Mouse (Mus musculus) hindbrain, postnatal 0 days (tissue): ENCODE measurements around the gene Wars2. TPM values are rescaled to one million over a fixed set of nuclear protein-coding genes. Genes with fewer than 3 reads are reported as not detected.

Experiments
- ATAC-seq: fragments of 200-750 bp; cut with Nextera tagmentation; 2 replicates; pipeline ENCODE4 v1.8.0; 2017; ENCODE audit warnings: mild to moderate bottlenecking, moderate TSS enrichment, moderate library complexity
- DNase-seq: peaks from one replicate; pipeline ENCODE4 v3.0.0-alpha.2; 2015; ENCODE audit warnings: low spot score
- H3K27ac ChIP-seq: fragments of 300-500 bp; sonication (generic); 2 replicates; pipeline ENCODE4 v1.5.1; 2014; ENCODE audit warnings: mild to moderate bottlenecking
- H3K27me3 ChIP-seq: fragments of 300-500 bp; sonication (generic); 2 replicates; pipeline ENCODE4 v1.6.1; 2014; ENCODE audit warnings: low read length, mixed read lengths; ENCODE audit not compliant: insufficient read depth
- H3K36me3 ChIP-seq: fragments of 300-500 bp; sonication (generic); 2 replicates; pipeline ENCODE4 v1.6.1; 2014; ENCODE audit warnings: low read length, mixed read lengths; ENCODE audit not compliant: insufficient read depth
- H3K4me1 ChIP-seq: fragments of 300-500 bp; sonication (generic); 2 replicates; pipeline ENCODE4 v1.6.1; 2014; ENCODE audit warnings: antibody characterized with exemption, low read length, mixed read lengths; ENCODE audit not compliant: insufficient read depth
- H3K4me2 ChIP-seq: fragments of 300-500 bp; sonication (generic); 2 replicates; pipeline ENCODE4 v1.6.1; 2014; ENCODE audit warnings: low read depth, mild to moderate bottlenecking, low read length, moderate library complexity, mixed read lengths
- H3K4me3 ChIP-seq: fragments of 300-500 bp; sonication (generic); 2 replicates; pipeline ENCODE4 v1.5.1; 2014; ENCODE audit warnings: low read length
- H3K9ac ChIP-seq: fragments of 300-500 bp; sonication (generic); replicated peaks from 2 replicates; pipeline ENCODE4 v1.6.1; 2014; ENCODE audit warnings: mild to moderate bottlenecking, low read length, moderate library complexity, mixed read lengths
- H3K9me3 ChIP-seq: fragments of 300-500 bp; sonication (generic); 2 replicates; pipeline ENCODE4 v1.6.1; 2016; ENCODE audit warnings: low read length, mixed read lengths
- CTCF ChIP-seq: IDR thresholded peaks from 2 replicates; pipeline ENCODE4 v1.5.1; 2016; ENCODE audit warnings: antibody characterized with exemption, control low read depth, low read depth
- WGBS: fragments of 180-500 bp; shearing (Covaris S2); extraction: QIAGEN DNeasy Blood & Tissue Kit; methylation state at CpG from one replicate; pipeline ENCODE4 v1.1.7; 2014; 5-methylcytosine and 5-hydroxymethylcytosine counted together
- microRNA-seq, 2 experiments: library from miRNA; unstranded; fragments of <30 nt; microRNA quantifications; one replicate each; pipeline ENCODE4; 2016
- polyA plus RNA-seq: library from polyadenylated mRNA; unstranded; fragments of >200 nt; fragmentation: Nextera tagmentation; extraction: Ambion mirVana; gene quantifications from 2 replicates; pipeline ENCODE4 v1.2.1, GENCODE M21; 2015
- total RNA-seq: library from RNA; depleted of rRNA; stranded (reverse); fragments of >200 nt; gene quantifications from 2 replicates; pipeline ENCODE4 v1.2.3, GENCODE M21; 2014; rRNA removed

The Wars2 gene
- total and polyA plus RNA-seq, 2 experiments from 2014 or later = 5.1 to 11.1 TPM

DNA sequence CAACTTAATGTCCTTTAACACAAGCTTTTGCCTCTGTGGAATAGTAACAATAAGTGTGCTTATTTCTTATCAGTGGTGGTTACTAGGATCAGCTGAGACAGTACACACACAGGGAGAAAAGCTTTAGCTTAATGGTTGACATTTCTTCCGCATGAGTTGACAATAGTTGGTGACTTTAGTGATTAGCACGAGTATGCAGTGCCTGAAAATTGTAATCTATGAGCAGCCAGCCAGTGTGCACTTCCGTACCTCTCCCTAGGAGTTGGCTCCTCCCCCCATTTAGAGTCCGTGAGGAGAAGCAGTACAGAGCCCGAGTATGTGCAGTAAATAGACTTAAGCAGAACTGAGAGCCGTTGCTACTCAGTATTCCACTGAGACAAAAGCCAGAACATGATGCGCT, 123.8 kb downstream of the Wars2 start:
- no peak for TF ChIP-seq CTCF
- peaks cover 57% of the 10 kb centered on the region for H3K27me3 ChIP-seq
- H3K9me3 ChIP-seq = no peaks in the 10 kb centered on the region; the same call in 1 of the 2 replicates
- ATAC-seq (no peak), DNase-seq (no peak)
- no peak overlapping the region for H3K4me2 ChIP-seq
- H3K9ac ChIP-seq = no peak overlapping the region
- no peaks in the 10 kb centered on the region for H3K4me1 ChIP-seq
- 28% methylated on average over 7 of the region's 7 CpGs for WGBS
- H3K4me3 ChIP-seq = no peak overlapping the region
- H3K36me3 ChIP-seq = no peaks in the 10 kb centered on the region
- no peak overlapping the region for H3K27ac ChIP-seq

DNA sequence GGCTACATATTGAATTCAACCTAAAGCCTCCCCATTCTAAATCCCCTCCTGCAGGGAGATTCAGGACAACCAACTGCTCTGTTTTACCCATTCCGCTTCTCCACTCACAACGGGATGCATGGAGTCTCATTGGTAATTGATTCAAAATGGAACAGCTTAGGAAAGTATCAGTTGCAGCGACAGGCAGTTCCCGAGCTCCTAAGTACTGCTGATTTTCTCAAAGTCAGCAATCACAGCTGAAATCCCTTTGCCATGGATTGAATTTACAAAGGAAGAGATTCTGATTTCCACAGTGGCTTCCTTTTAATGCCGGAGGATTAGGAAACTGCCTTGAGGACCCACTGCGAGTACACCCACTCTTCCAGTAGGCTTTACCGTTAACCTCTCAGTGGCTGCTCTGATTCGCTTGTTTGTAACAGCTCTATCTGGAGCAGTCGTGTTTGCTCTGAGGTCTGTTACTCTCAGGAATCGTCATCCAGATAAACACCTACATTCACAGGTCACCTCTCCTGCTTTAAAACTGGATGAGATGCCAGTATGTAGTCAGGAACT, 126.0 kb downstream of the Wars2 start:
- 58% methylated on average over 10 of the region's 10 CpGs for WGBS
- H3K4me3 ChIP-seq = no peak overlapping the region
- no peak overlapping the region for H3K4me2 ChIP-seq
- ATAC-seq = no peak
- no peaks in the 10 kb centered on the region for H3K36me3 ChIP-seq
- no peaks in the 10 kb centered on the region; the same call in 1 of the 2 replicates for H3K9me3 ChIP-seq
- TF ChIP-seq CTCF = no peak
- H3K27me3 ChIP-seq = peaks cover 38% of the 10 kb centered on the region
- no peak overlapping the region for H3K27ac ChIP-seq
- H3K4me1 ChIP-seq = no peaks in the 10 kb centered on the region
- H3K9ac ChIP-seq = no peak overlapping the region
- no peak for DNase-seq

DNA sequence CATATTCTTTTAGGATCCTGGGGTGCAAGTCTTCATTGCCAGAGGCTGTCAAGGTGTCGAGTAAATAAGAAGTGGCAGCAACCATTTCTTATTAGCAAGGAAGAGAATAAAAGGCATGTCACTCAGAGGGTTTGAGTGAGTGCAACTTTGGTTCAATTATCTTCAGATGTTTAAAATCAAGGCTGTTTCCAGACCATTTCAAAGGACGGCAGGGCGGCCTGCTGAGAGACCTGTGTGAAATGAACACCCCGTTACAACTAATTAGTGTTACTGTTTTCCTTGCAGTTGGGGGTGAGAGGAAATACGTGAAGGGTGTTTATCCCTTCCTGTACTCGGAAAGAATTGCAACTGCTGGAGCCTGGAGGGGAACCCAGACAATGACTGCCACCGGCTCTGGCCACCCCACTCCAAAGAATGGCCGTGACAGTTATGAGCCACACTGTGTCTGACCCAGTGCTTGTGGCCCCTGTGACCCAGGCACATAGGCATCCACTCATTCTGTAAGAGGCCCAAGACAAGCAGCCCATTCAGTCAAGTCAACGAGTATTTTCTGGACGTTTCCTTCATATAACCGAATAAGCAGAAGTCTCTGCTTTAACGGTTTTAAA, 137.2 kb downstream of the Wars2 start:
- no peak for TF ChIP-seq CTCF
- Histone ChIP-seq H3K4me3 (no peak overlapping the region), H3K4me2 (no peak overlapping the region), H3K4me1 (no peaks in the 10 kb centered on the region), H3K36me3 (no peaks in the 10 kb centered on the region), H3K27ac (no peak overlapping the region), H3K9me3 (no peaks in the 10 kb centered on the region), H3K27me3 (no peaks in the 10 kb centered on the region), H3K9ac (no peak overlapping the region)
- DNase-seq (no peak), ATAC-seq (no peak)
- 44% methylated on average over 12 of the region's 12 CpGs for WGBS

DNA sequence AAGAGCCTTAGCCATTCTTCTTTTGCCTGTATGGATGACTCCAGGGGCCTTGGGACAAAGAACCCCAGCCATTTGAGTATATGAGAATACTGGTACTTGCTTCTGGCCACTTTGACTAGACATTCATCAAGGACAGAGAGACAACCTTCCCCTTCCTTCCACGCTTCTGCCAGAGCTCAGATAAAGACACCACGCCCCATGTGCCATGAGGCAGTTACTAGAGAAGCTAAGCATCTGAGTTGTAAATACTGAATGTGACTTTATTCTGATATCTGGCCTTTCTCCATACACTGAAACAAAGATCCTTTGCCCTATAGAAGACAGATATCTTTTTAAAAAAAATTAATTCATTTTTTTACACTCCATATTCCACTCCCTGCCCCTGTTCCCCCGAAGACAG, 138.8 kb downstream of the Wars2 start:
- no peak overlapping the region for H3K27ac ChIP-seq
- WGBS = 89% methylated on average over 3 of the region's 3 CpGs

DNA sequence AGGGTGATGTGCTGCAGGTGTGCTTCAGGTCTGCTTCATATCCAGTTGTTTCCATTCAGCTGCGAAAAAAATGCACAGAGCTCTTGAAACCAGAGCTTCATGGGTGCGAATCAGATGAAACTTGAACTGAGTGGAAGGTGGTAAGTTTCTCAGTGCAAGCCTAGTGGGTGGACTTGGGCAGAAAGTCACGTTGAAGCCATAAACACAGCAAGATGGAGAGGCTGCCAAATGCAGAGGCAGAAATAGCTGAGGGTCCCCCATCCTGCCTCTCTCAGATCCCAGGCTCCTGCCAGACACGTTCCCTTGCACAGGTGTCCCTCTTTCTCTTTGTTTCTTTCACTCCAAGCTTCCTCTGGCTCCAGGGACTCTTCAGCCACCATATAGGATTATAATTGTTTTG, 140.6 kb downstream of the Wars2 start:
- no peak for TF ChIP-seq CTCF
- Histone ChIP-seq H3K4me1 (no peaks in the 10 kb centered on the region), H3K4me3 (no peak overlapping the region), H3K9me3 (no peaks in the 10 kb centered on the region), H3K9ac (no peak overlapping the region), H3K36me3 (no peaks in the 10 kb centered on the region), H3K27me3 (no peaks in the 10 kb centered on the region), H3K27ac (no peak overlapping the region), H3K4me2 (no peak overlapping the region)
- DNase-seq (no peak), ATAC-seq (no peak)
- 76% methylated on average over 4 of the region's 4 CpGs for WGBS

More for the DNA sequence above, 138.8 kb downstream of the Wars2 start:
- H3K9ac ChIP-seq = no peak overlapping the region
- H3K4me3 ChIP-seq = no peak overlapping the region
- no peaks in the 10 kb centered on the region for H3K36me3 ChIP-seq
- TF ChIP-seq CTCF = no peak
- H3K27me3 ChIP-seq = no peaks in the 10 kb centered on the region
- no peaks in the 10 kb centered on the region for H3K4me1 ChIP-seq
- H3K9me3 ChIP-seq = no peaks in the 10 kb centered on the region
- DNase-seq = no peak
- ATAC-seq = no peak
- no peak overlapping the region for H3K4me2 ChIP-seq

DNA sequence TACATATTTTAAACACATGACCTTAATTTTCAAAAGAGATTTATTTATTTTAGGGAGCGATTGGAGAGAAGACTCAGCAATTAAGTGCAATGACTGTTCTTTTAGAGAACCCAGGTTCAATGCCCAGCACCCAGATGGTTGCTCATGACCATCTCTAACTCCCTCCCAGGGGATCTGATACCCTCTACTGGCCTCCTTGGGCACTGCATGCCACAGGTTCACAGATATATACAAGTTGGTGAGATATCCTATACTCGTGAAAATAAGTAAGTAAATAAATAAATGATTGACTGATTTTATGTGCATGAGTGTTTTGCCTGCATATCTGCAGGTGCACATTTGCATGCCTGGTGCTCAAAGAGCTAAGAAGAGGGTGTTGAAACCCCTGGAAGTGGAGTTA, 147.4 kb downstream of the Wars2 start:
- Histone ChIP-seq H3K9ac (no peak overlapping the region), H3K27me3 (no peaks in the 10 kb centered on the region), H3K36me3 (no peaks in the 10 kb centered on the region), H3K4me2 (no peak overlapping the region), H3K9me3 (no peaks in the 10 kb centered on the region), H3K4me1 (no peaks in the 10 kb centered on the region), H3K27ac (no peak overlapping the region), H3K4me3 (no peak overlapping the region)
- peak; percentile 16; the same call in 1 of the 2 replicates for TF ChIP-seq CTCF
- no peak for DNase-seq
- ATAC-seq = no peak
- 60% methylated on average over 2 of the region's 2 CpGs for WGBS

Small RNA genes lying within 50 kb of the gene (microRNA-seq; reads per million reads assigned to microRNA genes)
- 0 reads per million in 2 experiments for gene Mir6481

Other genes with a start within 250 kb of the Wars2 start
- not detected in 2 replicates for gene Hao2, start 247.8 kb upstream of the Wars2 start, total RNA-seq
- not detected in 2 replicates for gene Hao2, start 247.8 kb upstream of the Wars2 start, polyA plus RNA-seq
- 2.9 and 4.3 TPM in 2 replicates for gene Tbx15, start 99.3 kb downstream of the Wars2 start, total RNA-seq
- 0.64 TPM in 2 replicates for gene Tbx15, start 99.3 kb downstream of the Wars2 start, polyA plus RNA-seq